Mouse (Mus musculus): ENCODE results near the gene Gm13420. TPM values are rescaled to one million over a fixed set of nuclear protein-coding genes. Genes with fewer than 3 reads are reported as not detected.

Gene Gm13420
- polyA plus RNA-seq, 1 experiment from 2014 or later = 1.9 TPM

DNA sequence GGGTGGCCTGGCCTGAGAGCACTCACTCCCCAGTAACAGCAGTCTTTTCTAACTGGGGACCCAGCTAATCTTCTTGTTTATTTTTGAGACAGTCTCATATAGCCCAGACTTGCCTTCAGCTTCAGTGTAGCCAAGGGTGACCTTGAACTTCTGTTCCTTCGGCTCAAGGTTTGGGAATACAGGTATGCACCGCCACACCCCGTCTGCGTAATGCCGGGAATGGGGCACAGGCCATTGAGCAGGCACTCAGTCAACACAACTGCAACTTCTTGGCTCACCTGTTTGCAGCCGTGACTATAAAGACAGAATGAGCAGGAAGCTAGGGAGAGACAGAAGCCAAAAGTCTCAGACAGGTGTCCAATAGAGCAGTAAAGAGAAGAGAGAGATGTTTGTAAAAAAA is 7.2 kb downstream of the Gm13420 start:
- H3K27me3 ChIP-seq (ENCODE audit: control insufficient read depth, insufficient read depth, low read depth, low read length) = peaks cover 21% of the 10 kb centered on the region
- H3K27ac ChIP-seq (ENCODE audit: low read length) = no peak overlapping the region
- H3K36me3 ChIP-seq (ENCODE audit: control insufficient read depth, insufficient read depth, low read length) = no peaks in the 10 kb centered on the region
- H3K9me3 ChIP-seq (ENCODE audit: control insufficient read depth, low read length) = no peaks in the 10 kb centered on the region
- H3K4me1 ChIP-seq (replicated peaks; ENCODE audit: control insufficient read depth, insufficient read depth, low read length) = no peaks in the 10 kb centered on the region
- WGBS = 74% methylated on average over 6 of the region's 6 CpGs
- no peak overlapping the region for H3K9ac ChIP-seq (ENCODE audit: low read length)
- ATAC-seq (ENCODE audit: low read depth) = no peak
- H3K4me2 ChIP-seq (ENCODE audit: low read depth, low read length) = no peak overlapping the region
- H3K4me3 ChIP-seq (ENCODE audit: low read length) = no peak overlapping the region

DNA sequence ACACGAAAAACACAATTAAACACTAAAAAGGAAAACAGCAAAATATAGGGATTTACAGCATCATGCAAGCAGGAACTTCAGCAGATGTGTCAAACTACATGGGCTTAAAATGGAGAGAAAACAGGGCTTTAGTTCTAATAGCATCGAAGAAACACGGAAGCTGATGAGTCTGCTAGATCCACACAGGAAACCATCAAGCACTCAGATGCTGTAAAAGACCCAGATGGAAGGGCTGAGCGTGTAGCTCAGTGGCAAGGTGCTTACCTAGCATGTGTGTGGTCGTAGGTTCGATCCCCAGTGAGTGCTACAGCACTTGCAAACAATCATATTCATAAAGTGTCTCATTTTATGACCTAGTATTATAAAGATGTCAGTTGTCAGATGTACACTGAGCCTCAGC is 10.3 kb downstream of the Gm13420 start:
- Histone ChIP-seq H3K27me3 (ENCODE audit: control insufficient read depth, insufficient read depth, low read depth, low read length) (peaks cover under 1% of the 10 kb centered on the region; the same call in 1 of the 2 replicates), H3K36me3 (ENCODE audit: control insufficient read depth, insufficient read depth, low read length) (peaks cover 11% of the 10 kb centered on the region), H3K4me3 (ENCODE audit: low read length) (no peak overlapping the region), H3K4me2 (ENCODE audit: low read depth, low read length) (no peak overlapping the region), H3K27ac (ENCODE audit: low read length) (no peak overlapping the region), H3K4me1 (replicated peaks; ENCODE audit: control insufficient read depth, insufficient read depth, low read length) (no peaks in the 10 kb centered on the region), H3K9ac (ENCODE audit: low read length) (no peak overlapping the region), H3K9me3 (ENCODE audit: control insufficient read depth, low read length) (no peaks in the 10 kb centered on the region)
- 89% methylated on average over 6 of the region's 6 CpGs for WGBS
- no peak for ATAC-seq (ENCODE audit: low read depth)

GRCm38 (mm10) chr2:29739368-29739767 is 12.1 kb downstream of the Gm13420 start:
- H3K36me3 ChIP-seq (ENCODE audit: control insufficient read depth, insufficient read depth, low read length) = peaks cover 11% of the 10 kb centered on the region
- H3K27me3 ChIP-seq (ENCODE audit: control insufficient read depth, insufficient read depth, low read depth, low read length) = no peaks in the 10 kb centered on the region

GRCm38 (mm10) chr2:29738799-29739198 is 12.7 kb downstream of the Gm13420 start:
- 41% methylated on average over 4 of the region's 4 CpGs for WGBS
- Histone ChIP-seq H3K36me3 (ENCODE audit: control insufficient read depth, insufficient read depth, low read length) (peaks cover 13% of the 10 kb centered on the region), H3K27me3 (ENCODE audit: control insufficient read depth, insufficient read depth, low read depth, low read length) (no peaks in the 10 kb centered on the region), H3K4me3 (ENCODE audit: low read length) (no peak overlapping the region), H3K9ac (ENCODE audit: low read length) (no peak overlapping the region), H3K27ac (ENCODE audit: low read length) (no peak overlapping the region), H3K9me3 (ENCODE audit: control insufficient read depth, low read length) (no peaks in the 10 kb centered on the region), H3K4me1 (replicated peaks; ENCODE audit: control insufficient read depth, insufficient read depth, low read length) (peaks cover 3% of the 10 kb centered on the region; the same call in 1 of the 2 replicates), H3K4me2 (ENCODE audit: low read depth, low read length) (no peak overlapping the region)
- no peak for ATAC-seq (ENCODE audit: low read depth)

More at GRCm38 (mm10) chr2:29739368-29739767, 12.1 kb downstream of the Gm13420 start:
- no peak overlapping the region for H3K4me2 ChIP-seq (ENCODE audit: low read depth, low read length)
- 46% methylated on average over 5 of the region's 5 CpGs for WGBS
- H3K9ac ChIP-seq (ENCODE audit: low read length) = no peak overlapping the region
- peaks cover 3% of the 10 kb centered on the region; the same call in 1 of the 2 replicates for H3K4me1 ChIP-seq (replicated peaks; ENCODE audit: control insufficient read depth, insufficient read depth, low read length)
- no peak for ATAC-seq (ENCODE audit: low read depth)
- no peak overlapping the region for H3K4me3 ChIP-seq (ENCODE audit: low read length)
- no peaks in the 10 kb centered on the region for H3K9me3 ChIP-seq (ENCODE audit: control insufficient read depth, low read length)
- H3K27ac ChIP-seq (ENCODE audit: low read length) = no peak overlapping the region

GRCm38 (mm10) chr2:29737209-29737925 is 14.1 kb downstream of the Gm13420 start:
- Histone ChIP-seq H3K4me1 (replicated peaks; ENCODE audit: control insufficient read depth, insufficient read depth, low read length) (peaks cover 3% of the 10 kb centered on the region; the same call in 1 of the 2 replicates), H3K9me3 (ENCODE audit: control insufficient read depth, low read length) (no peaks in the 10 kb centered on the region), H3K4me2 (ENCODE audit: low read depth, low read length) (no peak overlapping the region), H3K27me3 (ENCODE audit: control insufficient read depth, insufficient read depth, low read depth, low read length) (no peaks in the 10 kb centered on the region), H3K36me3 (ENCODE audit: control insufficient read depth, insufficient read depth, low read length) (peaks cover 17% of the 10 kb centered on the region), H3K9ac (ENCODE audit: low read length) (no peak overlapping the region), H3K4me3 (ENCODE audit: low read length) (no peak overlapping the region), H3K27ac (ENCODE audit: low read length) (no peak overlapping the region)
- WGBS = 79% methylated on average over 12 of the region's 12 CpGs
- no peak for ATAC-seq (ENCODE audit: low read depth)

DNA sequence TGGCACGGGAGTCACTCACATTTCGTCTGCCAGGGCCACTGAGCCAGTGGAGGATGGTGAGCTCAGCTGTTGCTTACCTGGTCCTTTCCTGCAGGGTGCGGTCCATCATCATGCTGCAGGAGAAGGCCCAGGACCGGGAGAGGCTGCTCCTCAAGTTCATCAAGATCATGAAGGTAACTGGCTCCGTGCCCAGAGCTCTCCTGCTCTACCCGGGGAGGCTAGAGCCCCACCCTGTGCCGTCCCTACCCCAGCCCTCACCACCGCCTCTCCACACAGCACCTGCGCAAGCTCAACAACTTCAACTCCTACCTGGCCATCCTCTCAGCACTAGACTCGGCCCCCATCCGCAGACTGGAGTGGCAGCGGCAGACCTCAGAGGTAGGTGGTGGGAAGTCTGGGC is 15.8 kb downstream of the Gm13420 start:
- Histone ChIP-seq H3K9ac (ENCODE audit: low read length) (no peak overlapping the region), H3K4me3 (ENCODE audit: low read length) (no peak overlapping the region), H3K36me3 (ENCODE audit: control insufficient read depth, insufficient read depth, low read length) (peaks cover 19% of the 10 kb centered on the region), H3K9me3 (ENCODE audit: control insufficient read depth, low read length) (no peaks in the 10 kb centered on the region), H3K4me2 (ENCODE audit: low read depth, low read length) (no peak overlapping the region), H3K4me1 (replicated peaks; ENCODE audit: control insufficient read depth, insufficient read depth, low read length) (peaks cover 3% of the 10 kb centered on the region; the same call in 1 of the 2 replicates), H3K27me3 (ENCODE audit: control insufficient read depth, insufficient read depth, low read depth, low read length) (no peaks in the 10 kb centered on the region), H3K27ac (ENCODE audit: low read length) (no peak overlapping the region)
- 60% methylated on average over 12 of the region's 12 CpGs for WGBS
- peak; percentile 83 for ATAC-seq (ENCODE audit: low read depth)

DNA sequence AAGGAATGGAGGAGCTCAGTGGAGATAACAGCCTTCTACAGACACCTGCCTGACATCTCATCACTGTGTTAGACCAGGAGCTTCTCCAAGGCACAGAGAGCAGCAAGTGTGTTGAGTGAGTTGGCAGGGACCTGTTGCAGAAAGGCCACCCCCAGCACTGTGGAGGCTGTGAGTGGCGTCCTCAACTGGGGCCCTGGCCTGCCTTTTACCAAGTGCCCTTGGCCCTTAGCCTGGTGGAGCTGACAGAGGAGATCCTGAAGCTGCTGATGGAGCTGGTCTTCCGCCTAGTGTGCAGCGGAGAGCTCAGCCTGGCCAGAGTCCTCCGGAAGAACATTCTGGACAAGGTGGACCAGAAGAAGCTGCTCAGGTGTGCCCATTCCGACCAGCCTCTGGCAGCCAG is 18.1 kb downstream of the Gm13420 start:
- Histone ChIP-seq H3K4me1 (replicated peaks; ENCODE audit: control insufficient read depth, insufficient read depth, low read length) (peaks cover 3% of the 10 kb centered on the region; the same call in 1 of the 2 replicates), H3K27ac (ENCODE audit: low read length) (no peak overlapping the region)
- 92% methylated on average over 5 of the region's 5 CpGs for WGBS

DNA sequence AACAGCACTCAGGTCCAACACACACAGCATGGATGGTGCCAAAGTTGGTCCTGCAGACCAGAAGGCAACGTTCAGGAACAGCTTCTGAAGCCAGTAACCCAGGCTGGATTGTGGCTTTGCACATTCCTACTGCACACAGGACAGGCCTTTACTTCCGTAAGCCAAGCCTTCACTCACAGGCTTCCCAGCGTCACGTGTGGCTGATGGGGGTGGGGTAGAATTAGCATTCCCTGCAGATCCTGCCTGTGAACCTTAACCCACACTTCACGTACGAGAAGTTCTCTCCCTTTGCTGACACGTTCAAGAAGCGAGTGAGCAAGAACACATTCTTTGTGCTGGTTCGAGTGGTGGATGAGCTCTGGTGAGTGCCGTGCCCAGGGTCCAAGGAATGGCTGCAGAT is 18.9 kb downstream of the Gm13420 start:
- H3K9ac ChIP-seq (ENCODE audit: low read length) = no peak overlapping the region
- H3K4me2 ChIP-seq (ENCODE audit: low read depth, low read length) = no peak overlapping the region
- no peak for ATAC-seq (ENCODE audit: low read depth)
- 79% methylated on average over 10 of the region's 10 CpGs for WGBS
- H3K36me3 ChIP-seq (ENCODE audit: control insufficient read depth, insufficient read depth, low read length) = peaks cover 17% of the 10 kb centered on the region
- H3K27ac ChIP-seq (ENCODE audit: low read length) = no peak overlapping the region
- H3K9me3 ChIP-seq (ENCODE audit: control insufficient read depth, low read length) = no peaks in the 10 kb centered on the region
- no peak overlapping the region for H3K4me3 ChIP-seq (ENCODE audit: low read length)
- H3K4me1 ChIP-seq (replicated peaks; ENCODE audit: control insufficient read depth, insufficient read depth, low read length) = peaks cover 3% of the 10 kb centered on the region; the same call in 1 of the 2 replicates
- no peaks in the 10 kb centered on the region for H3K27me3 ChIP-seq (ENCODE audit: control insufficient read depth, insufficient read depth, low read depth, low read length)

More for the DNA sequence above, 18.1 kb downstream of the Gm13420 start:
- H3K4me2 ChIP-seq (ENCODE audit: low read depth, low read length) = no peak overlapping the region
- H3K9ac ChIP-seq (ENCODE audit: low read length) = no peak overlapping the region
- H3K27me3 ChIP-seq (ENCODE audit: control insufficient read depth, insufficient read depth, low read depth, low read length) = no peaks in the 10 kb centered on the region
- H3K4me3 ChIP-seq (ENCODE audit: low read length) = no peak overlapping the region
- H3K36me3 ChIP-seq (ENCODE audit: control insufficient read depth, insufficient read depth, low read length) = peaks cover 21% of the 10 kb centered on the region
- H3K9me3 ChIP-seq (ENCODE audit: control insufficient read depth, low read length) = no peaks in the 10 kb centered on the region
- no peak for ATAC-seq (ENCODE audit: low read depth)

GRCm38 (mm10) chr2:29731545-29731944 is 19.9 kb downstream of the Gm13420 start:
- Histone ChIP-seq H3K9me3 (ENCODE audit: control insufficient read depth, low read length) (no peaks in the 10 kb centered on the region), H3K4me3 (ENCODE audit: low read length) (no peak overlapping the region), H3K27ac (ENCODE audit: low read length) (no peak overlapping the region), H3K4me2 (ENCODE audit: low read depth, low read length) (no peak overlapping the region), H3K4me1 (replicated peaks; ENCODE audit: control insufficient read depth, insufficient read depth, low read length) (peaks cover 3% of the 10 kb centered on the region; the same call in 1 of the 2 replicates), H3K27me3 (ENCODE audit: control insufficient read depth, insufficient read depth, low read depth, low read length) (no peaks in the 10 kb centered on the region), H3K9ac (ENCODE audit: low read length) (no peak overlapping the region), H3K36me3 (ENCODE audit: control insufficient read depth, insufficient read depth, low read length) (peaks cover 11% of the 10 kb centered on the region)
- ATAC-seq (ENCODE audit: low read depth) = peak; percentile 21; the same call in 1 of the 2 replicates
- WGBS = 53% methylated on average over 3 of the region's 3 CpGs

All from lung, embryonic 16.5 days (tissue).